Mouse (Mus musculus) midbrain, postnatal 0 days (tissue): ENCODE data around the gene Ankrd22. TPM values are rescaled to one million over a fixed set of nuclear protein-coding genes. Genes with fewer than 3 reads are reported as not detected.
"Not testable (repeated sequence)": the region's sequence is repeated elsewhere in the genome, so short reads cannot be mapped to it uniquely, and the experiment has no call there.

Experiments used
- ATAC-seq: fragments of 200-750 bp; cut with Nextera tagmentation; 2 replicates; pipeline ENCODE4 v1.8.0; 2017; ENCODE audit warnings: moderate number of reproducible peaks, mild to moderate bottlenecking, moderate TSS enrichment, moderate library complexity; ENCODE audit not compliant: low FRiP score
- DNase-seq: peaks from one replicate; pipeline ENCODE4 v3.0.0-alpha.2; 2015; ENCODE audit warnings: low spot score
- H3K27ac ChIP-seq: fragments of 300-500 bp; sonication (generic); 2 replicates; pipeline ENCODE4 v1.5.1; 2014; ENCODE audit warnings: low read depth, mild to moderate bottlenecking, low read length, mixed read lengths
- H3K27me3 ChIP-seq: fragments of 300-500 bp; sonication (generic); 2 replicates; pipeline ENCODE4 v1.6.1; 2014; ENCODE audit warnings: low read length, control low read depth, mixed read lengths; ENCODE audit not compliant: insufficient read depth
- H3K36me3 ChIP-seq: fragments of 300-500 bp; sonication (generic); 2 replicates; pipeline ENCODE4 v1.6.1; 2014; ENCODE audit warnings: low read length, control low read depth, mixed read lengths; ENCODE audit not compliant: insufficient read depth
- H3K4me1 ChIP-seq: fragments of 300-500 bp; sonication (generic); 2 replicates; pipeline ENCODE4 v1.6.1; 2014; ENCODE audit warnings: mild to moderate bottlenecking, control low read depth, antibody characterized with exemption, low read length, mixed read lengths; ENCODE audit not compliant: insufficient read depth
- H3K4me2 ChIP-seq: fragments of 300-500 bp; sonication (generic); 2 replicates; pipeline ENCODE4 v1.6.1; 2014; ENCODE audit warnings: low read depth, mild to moderate bottlenecking, low read length, mixed read lengths; ENCODE audit not compliant: poor library complexity, severe bottlenecking
- H3K4me3 ChIP-seq: fragments of 300-500 bp; sonication (generic); 2 replicates; pipeline ENCODE4 v1.5.1; 2014; ENCODE audit warnings: low read depth, mild to moderate bottlenecking, low read length, moderate library complexity
- H3K9ac ChIP-seq: fragments of 300-500 bp; sonication (generic); replicated peaks from 2 replicates; pipeline ENCODE4 v1.6.1; 2014; ENCODE audit warnings: mild to moderate bottlenecking, low read length, moderate library complexity, mixed read lengths; ENCODE audit not compliant: poor library complexity, severe bottlenecking
- H3K9me3 ChIP-seq: fragments of 300-500 bp; sonication (generic); 2 replicates; pipeline ENCODE4 v1.6.1; 2016; ENCODE audit warnings: low read length, control low read depth
- CTCF ChIP-seq: IDR thresholded peaks from 2 replicates; pipeline ENCODE4 v1.5.1; 2016; ENCODE audit warnings: antibody characterized with exemption, mild to moderate bottlenecking
- WGBS: fragments of 180-500 bp; shearing (Covaris S2); extraction: QIAGEN DNeasy Blood & Tissue Kit; methylation state at CpG from one replicate; pipeline ENCODE4 v1.1.7; 2014; 5-methylcytosine and 5-hydroxymethylcytosine counted together
- polyA plus RNA-seq: library from polyadenylated mRNA; unstranded; fragments of >200 nt; fragmentation: Nextera tagmentation; extraction: Ambion mirVana; gene quantifications from 2 replicates; pipeline ENCODE4 v1.2.1, GENCODE M21; 2015
- total RNA-seq: library from RNA; depleted of rRNA; stranded (reverse); fragments of >200 nt; gene quantifications from 2 replicates; pipeline ENCODE4 v1.2.3, GENCODE M21; 2014

Gene Ankrd22
- total and polyA plus RNA-seq, 2 experiments from 2014 or later = not detected

DNA sequence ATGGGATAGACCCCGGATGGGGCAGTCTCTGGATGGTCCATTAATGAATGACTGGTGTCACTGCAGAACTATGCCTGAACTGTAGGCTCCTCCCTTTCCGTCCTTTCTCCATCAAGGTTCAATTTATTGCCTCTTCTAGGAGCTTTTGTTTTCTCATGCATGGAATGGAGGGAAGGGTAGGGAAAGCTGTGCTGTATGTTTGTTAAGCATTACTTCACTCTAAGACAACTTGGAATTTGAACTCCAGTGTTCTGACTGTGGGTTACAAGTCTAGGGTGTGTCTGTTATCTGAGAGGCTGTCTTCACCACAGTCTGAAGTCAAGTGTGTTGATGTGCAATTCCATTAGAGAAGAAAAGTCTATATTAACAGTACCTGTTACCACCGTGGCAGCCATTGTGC is 43.2 kb upstream of the Ankrd22 start:
- TF ChIP-seq CTCF = no peak
- ATAC-seq = no peak
- Histone ChIP-seq H3K9me3 (no peaks in the 10 kb centered on the region), H3K4me3 (no peak overlapping the region), H3K27ac (no peak overlapping the region), H3K9ac (no peak overlapping the region), H3K36me3 (no peaks in the 10 kb centered on the region), H3K4me1 (no peaks in the 10 kb centered on the region), H3K4me2 (no peak overlapping the region), H3K27me3 (no peaks in the 10 kb centered on the region)
- WGBS = 89% methylated on average over 3 of the region's 3 CpGs
- no peak for DNase-seq

GRCm38 (mm10) chr19:34206760-34207440 is 41.0 kb upstream of the Ankrd22 start:
- 91% methylated on average over 8 of the region's 8 CpGs for WGBS
- TF ChIP-seq CTCF = no peak
- ATAC-seq = no peak

GRCm38 (mm10) chr19:34206128-34206527 is 40.3 kb upstream of the Ankrd22 start:
- not testable (repeated sequence) for DNase-seq
- WGBS = 69% methylated on average over 3 of the region's 4 CpGs

More at GRCm38 (mm10) chr19:34206760-34207440, 41.0 kb upstream of the Ankrd22 start:
- Histone ChIP-seq H3K9ac (no peak overlapping the region), H3K27me3 (no peaks in the 10 kb centered on the region), H3K4me3 (no peak overlapping the region), H3K9me3 (no peaks in the 10 kb centered on the region), H3K4me1 (no peaks in the 10 kb centered on the region), H3K36me3 (no peaks in the 10 kb centered on the region), H3K4me2 (no peak overlapping the region), H3K27ac (no peak overlapping the region)
- no peak for DNase-seq

DNA sequence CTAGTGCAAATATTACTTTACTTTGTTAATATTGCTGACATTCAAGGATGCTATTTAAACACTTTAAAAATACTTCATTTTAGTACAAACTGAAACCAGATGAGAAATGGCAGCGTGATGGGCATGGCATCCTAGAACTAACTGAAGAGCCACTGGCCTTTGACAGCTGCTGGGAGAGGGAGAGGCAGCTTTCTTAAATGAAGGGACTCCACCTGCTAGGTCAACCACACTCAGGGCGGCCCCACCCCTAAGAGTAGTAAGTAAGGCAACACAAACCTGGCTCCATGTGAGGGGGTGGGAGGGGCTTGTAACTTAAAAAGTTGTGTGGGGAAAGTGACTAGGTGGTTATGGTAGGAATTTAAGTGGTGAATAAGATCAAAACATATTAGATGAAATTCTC is 36.8 kb upstream of the Ankrd22 start:
- no peaks in the 10 kb centered on the region for H3K4me1 ChIP-seq
- no peaks in the 10 kb centered on the region for H3K9me3 ChIP-seq
- H3K9ac ChIP-seq = no peak overlapping the region
- no peaks in the 10 kb centered on the region for H3K27me3 ChIP-seq
- TF ChIP-seq CTCF = no peak
- H3K27ac ChIP-seq = no peak overlapping the region
- WGBS = 87% methylated on average over 2 of the region's 2 CpGs
- no peaks in the 10 kb centered on the region for H3K36me3 ChIP-seq
- H3K4me2 ChIP-seq = no peak overlapping the region
- no peak overlapping the region for H3K4me3 ChIP-seq
- ATAC-seq = no peak
- DNase-seq = no peak

More at GRCm38 (mm10) chr19:34206128-34206527, 40.3 kb upstream of the Ankrd22 start:
- ATAC-seq, H3K4me3 ChIP-seq, H3K36me3 ChIP-seq, H3K9me3 ChIP-seq, H3K4me2 ChIP-seq, H3K27ac ChIP-seq, H3K4me1 ChIP-seq, H3K9ac ChIP-seq, H3K27me3 ChIP-seq: not testable (repeated sequence)

GRCm38 (mm10) chr19:34199488-34199887 is 33.6 kb upstream of the Ankrd22 start:
- Histone ChIP-seq H3K36me3 (no peaks in the 10 kb centered on the region), H3K4me3 (no peak overlapping the region), H3K27me3 (no peaks in the 10 kb centered on the region)

GRCm38 (mm10) chr19:34198901-34199300 is 33.0 kb upstream of the Ankrd22 start:
- H3K9ac ChIP-seq = no peak overlapping the region
- H3K36me3 ChIP-seq = no peaks in the 10 kb centered on the region
- H3K27ac ChIP-seq = no peak overlapping the region
- WGBS = 89% methylated on average over 4 of the region's 4 CpGs
- no peaks in the 10 kb centered on the region for H3K27me3 ChIP-seq
- H3K9me3 ChIP-seq = no peaks in the 10 kb centered on the region
- H3K4me2 ChIP-seq = no peak overlapping the region
- DNase-seq = no peak
- no peak for ATAC-seq
- no peak overlapping the region for H3K4me3 ChIP-seq
- TF ChIP-seq CTCF = no peak
- no peaks in the 10 kb centered on the region for H3K4me1 ChIP-seq

More at GRCm38 (mm10) chr19:34199488-34199887, 33.6 kb upstream of the Ankrd22 start:
- no peak for TF ChIP-seq CTCF
- no peaks in the 10 kb centered on the region for H3K9me3 ChIP-seq
- WGBS = 84% methylated on average over 2 of the region's 2 CpGs
- H3K9ac ChIP-seq = no peak overlapping the region
- no peaks in the 10 kb centered on the region for H3K4me1 ChIP-seq
- no peak for ATAC-seq
- no peak overlapping the region for H3K4me2 ChIP-seq
- DNase-seq = no peak
- H3K27ac ChIP-seq = no peak overlapping the region
